Mouse (Mus musculus): ENCODE measurements around the gene Cldn10.

The Cldn10 gene

GRCm38 (mm10) chr14:118922251-118922650 lies 134.5 kb downstream of the Cldn10 start:
- peak; percentile 37 for DNase-seq

GRCm38 (mm10) chr14:118922667-118923184 lies 135.0 kb downstream of the Cldn10 start:
- peak; percentile 78 for DNase-seq
